Mouse (Mus musculus) small intestine, adult 10 weeks (tissue): Measurements from ENCODE around the gene Akap4. TPM values are rescaled to one million over a fixed set of nuclear protein-coding genes. Genes with fewer than 3 reads are reported as not detected.

Source experiments
- polyA plus RNA-seq: library from polyadenylated mRNA; stranded (reverse); fragments of 350-450 nt; fragmentation: Illumina TruSeq; extraction: RNeasy Lipid Tissue Mini Kit (QIAGEN cat#74804); gene quantifications from one replicate; pipeline ENCODE4 v1.2.3, GENCODE M21; 2014; ENCODE audit warnings: low replicate concordance

Gene Akap4
- 0.33 TPM for polyA plus RNA-seq

GRCm38 (mm10) chrX:7067219-7067618 lies at the start of gene Akap4:
TSS of gene Akap4 (plus strand) at chrX:7067519.

GRCm38 (mm10) chrX:7041519-7041918 lies 25.8 kb upstream of the Akap4 start, which contains the start of gene Ccnb3:
TSS of gene Ccnb3 (minus strand) at chrX:7041619.

Other genes with a start within 250 kb of the Akap4 start
- not detected for gene Ccnb3, start 25.9 kb upstream of the Akap4 start, polyA plus RNA-seq